Mouse (Mus musculus): ENCODE data around the gene Atxn1. TPM values are rescaled to one million over a fixed set of nuclear protein-coding genes. Genes with fewer than 3 reads are reported as not detected.

Gene Atxn1
- polyA plus RNA-seq, 1 experiment, result 23.0 TPM

GRCm38 (mm10) chr13:45629750-45630149 lies 335.1 kb downstream of the Atxn1 start:
- TF ChIP-seq POLR2A (IDR thresholded peaks at IDR 0.05; ENCODE audit: borderline replicate concordance, low read depth, low read length) (no peak), CTCF (IDR thresholded peaks at IDR 0.05; ENCODE audit: low read depth, low read length) (no peak)
- Histone ChIP-seq H3K4me1 (ENCODE audit: control insufficient read depth, insufficient read depth, low read length) (peaks cover 8% of the 10 kb centered on the region), H3K27ac (ENCODE audit: insufficient read depth, low read depth, low read length) (no peak overlapping the region), H3K4me3 (ENCODE audit: insufficient read depth, low read length) (no peak overlapping the region)

GRCm38 (mm10) chr13:45628341-45628740 lies 336.5 kb downstream of the Atxn1 start:
- Histone ChIP-seq H3K4me1 (ENCODE audit: control insufficient read depth, insufficient read depth, low read length) (no peaks in the 10 kb centered on the region), H3K27ac (ENCODE audit: insufficient read depth, low read depth, low read length) (no peak overlapping the region), H3K4me3 (ENCODE audit: insufficient read depth, low read length) (no peak overlapping the region)
- TF ChIP-seq CTCF (IDR thresholded peaks at IDR 0.05; ENCODE audit: low read depth, low read length) (no peak), POLR2A (IDR thresholded peaks at IDR 0.05; ENCODE audit: borderline replicate concordance, low read depth, low read length) (no peak)

- H3K4me1 ChIP-seq (ENCODE audit: control insufficient read depth, insufficient read depth, low read length), result no peaks in the 10 kb centered on the region
- no peak overlapping the region for H3K4me3 ChIP-seq (ENCODE audit: insufficient read depth, low read length)
- TF ChIP-seq CTCF (IDR thresholded peaks at IDR 0.05; ENCODE audit: low read depth, low read length) (no peak), POLR2A (IDR thresholded peaks at IDR 0.05; ENCODE audit: borderline replicate concordance, low read depth, low read length) (no peak)
- no peak overlapping the region for H3K27ac ChIP-seq (ENCODE audit: insufficient read depth, low read depth, low read length)
Observed at GRCm38 (mm10) chr13:45627206-45627751, 337.5 kb downstream of the Atxn1 start.

GRCm38 (mm10) chr13:45625740-45626139 lies 339.1 kb downstream of the Atxn1 start:
- no peak for TF ChIP-seq CTCF (IDR thresholded peaks at IDR 0.05; ENCODE audit: low read depth, low read length)
- TF ChIP-seq POLR2A (IDR thresholded peaks at IDR 0.05; ENCODE audit: borderline replicate concordance, low read depth, low read length), result no peak

GRCm38 (mm10) chr13:45623846-45624245 lies 341.0 kb downstream of the Atxn1 start:
- Histone ChIP-seq H3K27ac (ENCODE audit: insufficient read depth, low read depth, low read length) (no peak overlapping the region), H3K4me3 (ENCODE audit: insufficient read depth, low read length) (no peak overlapping the region), H3K4me1 (ENCODE audit: control insufficient read depth, insufficient read depth, low read length) (no peaks in the 10 kb centered on the region)
- no peak for TF ChIP-seq CTCF (IDR thresholded peaks at IDR 0.05; ENCODE audit: low read depth, low read length)
- no peak for TF ChIP-seq POLR2A (IDR thresholded peaks at IDR 0.05; ENCODE audit: borderline replicate concordance, low read depth, low read length)

More at GRCm38 (mm10) chr13:45625740-45626139, 339.1 kb downstream of the Atxn1 start:
- no peaks in the 10 kb centered on the region for H3K4me1 ChIP-seq (ENCODE audit: control insufficient read depth, insufficient read depth, low read length)
- H3K4me3 ChIP-seq (ENCODE audit: insufficient read depth, low read length), result no peak overlapping the region
- H3K27ac ChIP-seq (ENCODE audit: insufficient read depth, low read depth, low read length), result no peak overlapping the region

- Histone ChIP-seq H3K4me1 (ENCODE audit: control insufficient read depth, insufficient read depth, low read length) (no peaks in the 10 kb centered on the region), H3K27ac (ENCODE audit: insufficient read depth, low read depth, low read length) (no peak overlapping the region), H3K4me3 (ENCODE audit: insufficient read depth, low read length) (no peak overlapping the region)
- no peak for TF ChIP-seq CTCF (IDR thresholded peaks at IDR 0.05; ENCODE audit: low read depth, low read length)
- TF ChIP-seq POLR2A (IDR thresholded peaks at IDR 0.05; ENCODE audit: borderline replicate concordance, low read depth, low read length), result no peak
Observed at GRCm38 (mm10) chr13:45622871-45623546, 341.8 kb downstream of the Atxn1 start.

GRCm38 (mm10) chr13:45620687-45621086 lies 344.1 kb downstream of the Atxn1 start:
- TF ChIP-seq POLR2A (IDR thresholded peaks at IDR 0.05; ENCODE audit: borderline replicate concordance, low read depth, low read length) (no peak), CTCF (IDR thresholded peaks at IDR 0.05; ENCODE audit: low read depth, low read length) (no peak)
- Histone ChIP-seq H3K4me3 (ENCODE audit: insufficient read depth, low read length) (no peak overlapping the region), H3K4me1 (ENCODE audit: control insufficient read depth, insufficient read depth, low read length) (peaks cover 15% of the 10 kb centered on the region), H3K27ac (ENCODE audit: insufficient read depth, low read depth, low read length) (no peak overlapping the region)

- no peak overlapping the region for H3K4me3 ChIP-seq (ENCODE audit: insufficient read depth, low read length)
- peaks cover 19% of the 10 kb centered on the region for H3K4me1 ChIP-seq (ENCODE audit: control insufficient read depth, insufficient read depth, low read length)
- no peak overlapping the region for H3K27ac ChIP-seq (ENCODE audit: insufficient read depth, low read depth, low read length)
- TF ChIP-seq CTCF (IDR thresholded peaks at IDR 0.05; ENCODE audit: low read depth, low read length) (no peak), POLR2A (IDR thresholded peaks at IDR 0.05; ENCODE audit: borderline replicate concordance, low read depth, low read length) (no peak)
Observed at GRCm38 (mm10) chr13:45620281-45620680, 344.5 kb downstream of the Atxn1 start.

- H3K4me3 ChIP-seq (ENCODE audit: insufficient read depth, low read length), result no peak overlapping the region
- peaks cover 22% of the 10 kb centered on the region for H3K4me1 ChIP-seq (ENCODE audit: control insufficient read depth, insufficient read depth, low read length)
- no peak overlapping the region for H3K27ac ChIP-seq (ENCODE audit: insufficient read depth, low read depth, low read length)
- no peak for TF ChIP-seq POLR2A (IDR thresholded peaks at IDR 0.05; ENCODE audit: borderline replicate concordance, low read depth, low read length)
- TF ChIP-seq CTCF (IDR thresholded peaks at IDR 0.05; ENCODE audit: low read depth, low read length), result no peak
Observed at GRCm38 (mm10) chr13:45617988-45618387, 346.8 kb downstream of the Atxn1 start.

GRCm38 (mm10) chr13:45614762-45615161 lies 350.0 kb downstream of the Atxn1 start:
- Histone ChIP-seq H3K4me3 (ENCODE audit: insufficient read depth, low read length) (no peak overlapping the region), H3K4me1 (ENCODE audit: control insufficient read depth, insufficient read depth, low read length) (peaks cover 22% of the 10 kb centered on the region), H3K27ac (ENCODE audit: insufficient read depth, low read depth, low read length) (no peak overlapping the region)
- TF ChIP-seq POLR2A (IDR thresholded peaks at IDR 0.05; ENCODE audit: borderline replicate concordance, low read depth, low read length), result no peak
